In the genomic region with DNA sequence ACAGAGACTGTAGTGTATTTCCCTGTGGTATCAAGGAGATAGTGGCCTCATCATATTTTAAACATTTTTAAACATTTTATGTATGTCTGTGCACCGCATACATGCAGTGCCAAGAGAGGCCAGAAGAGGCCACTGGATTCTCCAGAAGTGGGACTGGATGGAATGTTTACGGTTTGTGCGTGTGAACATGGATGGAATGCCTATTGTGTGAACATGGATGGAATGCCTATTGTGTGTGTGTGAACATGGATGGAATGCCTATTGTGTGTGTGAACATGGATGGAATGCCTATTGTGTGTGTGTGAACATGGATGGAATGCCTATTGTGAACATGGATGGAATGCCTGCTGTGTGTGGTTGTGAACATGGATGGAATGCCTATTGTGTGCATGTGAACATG, we compare ENCODE assay signal across 27 mouse cellular contexts.
DNase-seq lines count a peak whose midpoint lies in the region; ATAC-seq and TF ChIP-seq lines count a peak whose summit lies in the region.
"Had no signal": no experiment of that assay in that cellular context is flagged by ENCODE, and none has a peak within 500 bp of the region (broad histone marks: within the 10 kb centered on the region; RNA-seq: fewer than 3 reads in every experiment).

No protein-coding gene starts in this region.

- no peaks in the 10 kb centered on the region for H3K36me3 ChIP-seq in forebrain, embryonic 11.5 days (ENCODE audit: control insufficient read depth, insufficient read depth, low read length)
- no peaks in the 10 kb centered on the region for H3K36me3 ChIP-seq in forebrain, embryonic 15.5 days
- H3K36me3 ChIP-seq in intestine, postnatal 0 days (ENCODE audit: control insufficient read depth, insufficient read depth) = no peaks in the 10 kb centered on the region
- H3K36me3 ChIP-seq in intestine, embryonic 16.5 days (ENCODE audit: control insufficient read depth, insufficient read depth, low read length) = no peaks in the 10 kb centered on the region
- no peaks in the 10 kb centered on the region for H3K36me3 ChIP-seq in lung, postnatal 0 days (ENCODE audit: insufficient read depth, low read length)
- H3K36me3 ChIP-seq: embryonic facial prominence, embryonic 13.5 days; forebrain, embryonic 10.5 days; G1E; hindbrain, embryonic 15.5 days; limb, embryonic 13.5 days; liver, embryonic 12.5 days; midbrain, embryonic 13.5 days; neural tube, embryonic 15.5 days; stomach, embryonic 15.5 days had no signal

- no peak overlapping the region for H3K27ac ChIP-seq in forebrain, embryonic 11.5 days (ENCODE audit: low read depth, low read length)
- no peak overlapping the region for H3K27ac ChIP-seq in forebrain, embryonic 15.5 days (replicated peaks)
- no peak overlapping the region for H3K27ac ChIP-seq in intestine, postnatal 0 days (ENCODE audit: low read depth, low read length)
- no peak overlapping the region for H3K27ac ChIP-seq in intestine, embryonic 16.5 days (ENCODE audit: low read length)
- no peak overlapping the region for H3K27ac ChIP-seq in lung, postnatal 0 days (ENCODE audit: low read length)
- H3K27ac ChIP-seq: embryonic facial prominence, embryonic 13.5 days; forebrain, embryonic 10.5 days; hindbrain, embryonic 15.5 days; limb, embryonic 13.5 days; liver, embryonic 12.5 days; midbrain, embryonic 13.5 days; neural tube, embryonic 15.5 days; stomach, embryonic 15.5 days had no signal

- no peaks in the 10 kb centered on the region for H3K27me3 ChIP-seq in forebrain, embryonic 11.5 days (ENCODE audit: control insufficient read depth, insufficient read depth, low read length)
- H3K27me3 ChIP-seq in forebrain, embryonic 15.5 days = no peaks in the 10 kb centered on the region
- 0 out of 2 replicates have a peak, but pooled peaks cover 3% of the 10 kb centered on the region for H3K27me3 ChIP-seq in intestine, postnatal 0 days (replicated peaks; ENCODE audit: control insufficient read depth, insufficient read depth, low read length)
- H3K27me3 ChIP-seq in intestine, embryonic 16.5 days (replicated peaks; ENCODE audit: control insufficient read depth, insufficient read depth, low read length) = peaks cover 6% of the 10 kb centered on the region; the same call in 1 of the 2 replicates
- H3K27me3 ChIP-seq in lung, postnatal 0 days (replicated peaks; ENCODE audit: insufficient read depth, low read length) = no peaks in the 10 kb centered on the region
- H3K27me3 ChIP-seq: CH12.LX; embryonic facial prominence, embryonic 13.5 days; hindbrain, embryonic 15.5 days; limb, embryonic 13.5 days; liver, embryonic 12.5 days; midbrain, embryonic 13.5 days; neural tube, embryonic 15.5 days; stomach, embryonic 15.5 days had no signal

- no peak for TF ChIP-seq EP300 in lung, postnatal 0 days (IDR thresholded peaks at IDR 0.05)

- peak; percentile 40 for TF ChIP-seq CTCF in intestine, postnatal 0 days (IDR thresholded peaks at IDR 0.05; ENCODE audit: low read depth)
- peak; percentile 36 for TF ChIP-seq CTCF in lung, postnatal 0 days (IDR thresholded peaks at IDR 0.05)

- no peak for ATAC-seq in forebrain, embryonic 11.5 days (replicated peaks; ENCODE audit: low FRiP score)
- ATAC-seq in forebrain, embryonic 15.5 days (replicated peaks) = no peak
- ATAC-seq in intestine, postnatal 0 days = no peak
- no peak for ATAC-seq in intestine, embryonic 16.5 days
- ATAC-seq in lung, postnatal 0 days = no peak
- ATAC-seq: forebrain, postnatal 0 days; liver, embryonic 12.5 days; midbrain, embryonic 13.5 days had no signal

- no peaks in the 10 kb centered on the region for H3K9me3 ChIP-seq in forebrain, embryonic 11.5 days (ENCODE audit: control insufficient read depth, low read length)
- no peaks in the 10 kb centered on the region for H3K9me3 ChIP-seq in forebrain, embryonic 15.5 days
- no peaks in the 10 kb centered on the region for H3K9me3 ChIP-seq in intestine, postnatal 0 days (ENCODE audit: control insufficient read depth)
- no peaks in the 10 kb centered on the region for H3K9me3 ChIP-seq in intestine, embryonic 16.5 days (ENCODE audit: control insufficient read depth, low read length)
- no peaks in the 10 kb centered on the region for H3K9me3 ChIP-seq in lung, postnatal 0 days (ENCODE audit: low read length)
- H3K9me3 ChIP-seq: embryonic facial prominence, embryonic 13.5 days; forebrain, embryonic 10.5 days; G1E; hindbrain, embryonic 15.5 days; limb, embryonic 13.5 days; liver, embryonic 12.5 days; midbrain, embryonic 13.5 days; neural tube, embryonic 15.5 days; stomach, embryonic 15.5 days had no signal

- no peak overlapping the region for H3K9ac ChIP-seq in forebrain, embryonic 11.5 days (ENCODE audit: low read length)
- no peak overlapping the region for H3K9ac ChIP-seq in forebrain, embryonic 15.5 days (replicated peaks)
- no peak overlapping the region for H3K9ac ChIP-seq in intestine, postnatal 0 days (ENCODE audit: low read depth, low read length)
- H3K9ac ChIP-seq in intestine, embryonic 16.5 days (ENCODE audit: low read depth, low read length) = no peak overlapping the region
- H3K9ac ChIP-seq in lung, postnatal 0 days (replicated peaks; ENCODE audit: low read depth) = no peak overlapping the region
- H3K9ac ChIP-seq: embryonic facial prominence, embryonic 13.5 days; forebrain, postnatal 0 days; hindbrain, embryonic 15.5 days; limb, embryonic 13.5 days; liver, embryonic 12.5 days; midbrain, embryonic 13.5 days; neural tube, embryonic 15.5 days; stomach, embryonic 15.5 days had no signal

- no peak overlapping the region for H3K4me2 ChIP-seq in forebrain, embryonic 11.5 days (ENCODE audit: low read depth, low read length, severe bottlenecking)
- no peak overlapping the region for H3K4me2 ChIP-seq in forebrain, embryonic 15.5 days (replicated peaks)
- H3K4me2 ChIP-seq in intestine, postnatal 0 days (replicated peaks; ENCODE audit: low read depth) = no peak overlapping the region
- no peak overlapping the region for H3K4me2 ChIP-seq in intestine, embryonic 16.5 days (ENCODE audit: low read depth, low read length)
- H3K4me2 ChIP-seq in lung, postnatal 0 days (replicated peaks; ENCODE audit: low read depth, low read length) = no peak overlapping the region
- H3K4me2 ChIP-seq: embryonic facial prominence, embryonic 13.5 days; hindbrain, embryonic 15.5 days; limb, embryonic 13.5 days; liver, embryonic 12.5 days; midbrain, embryonic 13.5 days; neural tube, embryonic 15.5 days; stomach, embryonic 15.5 days had no signal

- no peaks in the 10 kb centered on the region for H3K4me1 ChIP-seq in forebrain, embryonic 11.5 days (replicated peaks; ENCODE audit: control insufficient read depth, insufficient read depth, low read length)
- H3K4me1 ChIP-seq in forebrain, embryonic 15.5 days = no peaks in the 10 kb centered on the region
- no peaks in the 10 kb centered on the region for H3K4me1 ChIP-seq in intestine, postnatal 0 days (replicated peaks; ENCODE audit: control insufficient read depth, insufficient read depth, low read length)
- no peaks in the 10 kb centered on the region for H3K4me1 ChIP-seq in intestine, embryonic 16.5 days (ENCODE audit: control insufficient read depth, insufficient read depth, low read length)
- no peaks in the 10 kb centered on the region for H3K4me1 ChIP-seq in lung, postnatal 0 days (ENCODE audit: insufficient read depth, low read depth, low read length)
- H3K4me1 ChIP-seq: embryonic facial prominence, embryonic 13.5 days; forebrain, embryonic 10.5 days; hindbrain, embryonic 15.5 days; liver, embryonic 12.5 days; neural tube, embryonic 15.5 days; stomach, embryonic 15.5 days had no signal

- DNase-seq in forebrain, embryonic 11.5 days (ENCODE audit: low spot score) = peak; percentile 14
- no peak for DNase-seq in lung, postnatal 0 days (ENCODE audit: low spot score)
- DNase-seq in lung, adult 18-20 months = no peak
- DNase-seq in ovary, adult 18-20 months (ENCODE audit: low spot score) = no peak
- DNase-seq: adrenal gland, postnatal 36 days; cerebellum, adult 18-20 months; cerebellum, postnatal 10 days; forebrain, postnatal 0 days; kidney, adult 8-10 months; kidney, postnatal 14 days; lung, adult 2 months; lung, postnatal 36 days; right cerebral cortex, postnatal 25 days; thymus, postnatal 14 days had no signal

- no peak overlapping the region for H3K4me3 ChIP-seq in forebrain, embryonic 11.5 days (ENCODE audit: low read depth, low read length)
- H3K4me3 ChIP-seq in forebrain, embryonic 15.5 days = no peak overlapping the region
- H3K4me3 ChIP-seq in intestine, postnatal 0 days (ENCODE audit: low read depth, low read length) = no peak overlapping the region
- no peak overlapping the region for H3K4me3 ChIP-seq in intestine, embryonic 16.5 days (ENCODE audit: low read length)
- H3K4me3 ChIP-seq in lung, postnatal 0 days (ENCODE audit: low read depth, low read length) = no peak overlapping the region
- H3K4me3 ChIP-seq: embryonic facial prominence, embryonic 13.5 days; forebrain, embryonic 10.5 days; hindbrain, embryonic 15.5 days; limb, embryonic 13.5 days; liver, embryonic 12.5 days; midbrain, embryonic 13.5 days; neural tube, embryonic 15.5 days; stomach, embryonic 15.5 days had no signal

- WGBS in forebrain, embryonic 11.5 days = 82% methylated on average over 3 of the region's 3 CpGs
- WGBS in forebrain, embryonic 15.5 days = 90% methylated on average over 3 of the region's 3 CpGs
- WGBS in intestine, postnatal 0 days = 93% methylated on average over 3 of the region's 3 CpGs
- 90% methylated on average over 3 of the region's 3 CpGs for WGBS in intestine, embryonic 16.5 days
- 69% methylated on average over 3 of the region's 3 CpGs for WGBS in lung, postnatal 0 days
